Mouse (Mus musculus) olfactory bulb, adult 2 months (tissue): ENCODE results near the gene Vangl1.

Source experiments
- CTCF ChIP-seq: fragments of 200-500 bp; IDR thresholded peaks from 2 replicates; pipeline ENCODE4 v1.5.1; 2012; ENCODE audit warnings: low read depth, mild to moderate bottlenecking, low read length, moderate library complexity; ENCODE audit not compliant: insufficient read depth
- POLR2A ChIP-seq: fragments of 200-500 bp; IDR thresholded peaks from 2 replicates; pipeline ENCODE4 v1.6.1; 2012; ENCODE audit warnings: mild to moderate bottlenecking, low read depth, low read length, moderate library complexity; ENCODE audit not compliant: insufficient read depth

DNA sequence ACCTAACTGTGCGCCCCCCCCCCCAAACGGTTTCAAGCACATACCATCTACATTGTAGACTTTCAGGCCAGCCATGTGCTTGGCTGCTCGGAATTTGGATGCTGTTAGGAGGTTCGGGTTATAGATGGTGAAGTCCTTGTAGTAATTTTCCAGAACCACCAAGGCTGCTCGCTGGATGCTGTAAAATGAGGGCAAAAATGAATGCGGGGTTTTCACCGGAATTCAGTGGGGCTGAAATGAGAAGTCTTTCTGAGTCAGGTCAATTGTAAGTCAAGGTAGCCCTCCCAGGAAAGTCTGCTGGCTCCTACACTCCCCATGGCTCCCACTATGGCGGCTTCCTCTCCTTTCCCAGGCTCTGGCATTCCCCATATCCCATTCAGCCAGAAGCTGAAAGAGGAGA lies 37.7 kb downstream of the Vangl1 start:
- TF ChIP-seq CTCF (no peak), POLR2A (no peak)
